Mouse (Mus musculus): ENCODE results near the gene Krtcap3. TPM values are rescaled to one million over a fixed set of nuclear protein-coding genes. Genes with fewer than 3 reads are reported as not detected.
"Not testable (repeated sequence)": the region's sequence is repeated elsewhere in the genome, so short reads cannot be mapped to it uniquely, and the experiment has no call there.

The Krtcap3 gene
- 10 to 100 TPM; 28.0 to 30.7 TPM for polyA plus RNA-seq (2017; shearing (Covaris generic))

GRCm38 (mm10) chr5:31251541-31252101 is at the start of gene Krtcap3:
Krtcap3 (plus strand) TSS chr5:31251691.
- peak; percentile 63 for ATAC-seq

- peak; percentile 98 for ATAC-seq
These were observed 49.5 kb upstream of the Krtcap3 start, which contains the start of gene Zfp513 for GRCm38 (mm10) chr5:31201742-31202590. Zfp513 (minus strand) TSS chr5:31202303.

DNA sequence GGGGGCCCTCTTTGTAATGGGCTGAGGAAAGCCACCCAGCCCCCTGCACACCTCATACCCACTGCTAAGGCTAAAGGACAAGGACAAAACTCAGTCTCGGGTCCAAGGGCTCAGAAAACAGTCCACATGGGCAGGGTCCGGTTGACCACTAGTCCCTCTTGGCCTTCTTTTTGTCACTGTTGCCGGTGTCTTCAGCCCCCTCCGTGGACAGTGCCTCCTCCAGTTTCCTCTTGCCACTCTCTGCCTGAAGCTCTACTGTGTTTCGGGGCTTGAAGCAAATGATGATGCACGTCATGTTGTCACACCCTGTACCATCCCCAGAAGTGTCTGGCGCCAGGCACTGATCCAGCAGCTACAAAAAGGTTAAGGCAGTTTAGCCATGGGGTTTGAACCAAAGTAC is 48.6 kb upstream of the Krtcap3 start:
- no peak for ATAC-seq

GRCm38 (mm10) chr5:31203866-31204265 is 47.6 kb upstream of the Krtcap3 start:
- ATAC-seq = no peak

GRCm38 (mm10) chr5:31204421-31204820 is 47.1 kb upstream of the Krtcap3 start:
- no peak for ATAC-seq

DNA sequence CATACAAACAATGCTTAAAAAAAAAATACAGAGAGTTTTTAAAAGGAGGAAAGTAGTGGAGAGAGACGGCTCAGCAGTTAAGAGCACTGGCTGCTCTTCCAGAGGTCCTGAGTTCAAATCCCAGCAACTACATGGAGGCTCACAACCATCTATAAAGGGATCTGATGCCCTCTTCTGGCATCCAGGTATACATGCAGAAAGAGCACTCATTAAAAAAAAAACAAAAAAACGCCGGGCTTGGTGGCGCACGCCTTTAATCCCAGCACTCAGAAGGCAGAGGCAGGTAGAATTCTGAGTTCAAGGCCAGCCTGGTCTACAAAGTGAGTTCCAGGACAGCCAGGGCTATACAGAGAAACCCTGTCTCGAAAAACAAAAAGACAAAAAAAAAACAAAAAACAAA is 34.9 kb upstream of the Krtcap3 start:
- not testable (repeated sequence) for ATAC-seq

DNA sequence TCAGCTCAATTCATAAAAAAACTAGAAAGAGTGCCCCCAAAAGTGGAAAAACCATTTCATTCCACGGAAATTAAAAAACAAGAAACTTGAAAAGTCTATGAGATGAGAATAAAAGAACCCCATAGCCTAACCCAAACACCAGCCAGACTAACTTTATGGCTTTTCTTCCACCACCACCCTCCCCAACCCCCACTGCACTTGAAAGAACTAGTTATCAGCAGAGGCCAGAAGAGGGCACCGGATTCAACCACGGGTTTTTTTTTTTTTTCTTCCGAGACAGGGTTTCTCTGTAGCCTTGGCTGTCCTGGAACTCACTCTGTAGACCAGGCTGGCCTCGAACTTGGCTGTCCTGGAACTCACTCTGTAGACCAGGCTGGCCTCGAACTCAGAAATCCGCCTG is 33.2 kb upstream of the Krtcap3 start:
- no peak for ATAC-seq

DNA sequence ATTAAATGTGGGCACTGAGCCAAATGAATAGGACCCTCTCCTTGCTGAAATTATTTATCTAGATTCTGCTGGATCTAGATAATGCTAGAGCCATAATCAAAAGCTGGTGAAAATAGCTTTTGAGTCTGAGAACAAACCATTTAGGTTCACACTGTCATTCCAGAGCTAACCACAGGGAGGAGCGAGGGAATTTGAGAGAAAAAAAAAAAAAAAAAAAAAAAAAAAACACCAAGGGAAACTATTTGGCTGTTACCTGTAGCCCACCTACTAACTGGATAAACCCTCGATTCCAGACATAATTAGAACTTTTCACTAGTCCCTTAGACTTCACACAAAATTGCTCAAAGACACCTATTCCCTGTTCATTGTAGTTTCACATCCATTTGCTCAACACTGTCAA is 32.4 kb upstream of the Krtcap3 start:
- ATAC-seq = no peak

DNA sequence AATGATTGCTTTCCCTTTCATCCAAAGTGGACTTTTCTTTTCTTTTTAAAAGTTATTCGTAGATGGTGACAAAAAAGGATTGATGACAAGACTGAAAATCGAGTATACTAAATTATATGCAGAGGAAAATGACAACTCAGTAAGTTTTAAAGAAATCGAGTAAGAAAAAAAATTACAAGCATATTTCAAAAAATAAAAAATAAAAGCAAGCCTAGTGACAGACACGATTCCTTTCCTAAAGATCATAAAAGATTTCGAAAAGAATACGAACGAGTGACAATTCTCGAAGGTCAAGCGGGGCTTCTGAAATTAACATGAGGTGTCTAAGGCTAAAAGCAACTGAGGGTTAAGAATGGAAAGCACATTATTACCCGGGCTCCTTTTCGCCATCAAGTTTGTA is 32.0 kb upstream of the Krtcap3 start:
- ATAC-seq = no peak

- peak; percentile 31 for ATAC-seq
These were observed 31.5 kb upstream of the Krtcap3 start for GRCm38 (mm10) chr5:31219911-31220447.

GRCm38 (mm10) chr5:31220448-31221303 is 30.8 kb upstream of the Krtcap3 start, which contains the start of gene Ppm1g:
Ppm1g (minus strand) TSS chr5:31220687.
- ATAC-seq = peak; percentile 93

DNA sequence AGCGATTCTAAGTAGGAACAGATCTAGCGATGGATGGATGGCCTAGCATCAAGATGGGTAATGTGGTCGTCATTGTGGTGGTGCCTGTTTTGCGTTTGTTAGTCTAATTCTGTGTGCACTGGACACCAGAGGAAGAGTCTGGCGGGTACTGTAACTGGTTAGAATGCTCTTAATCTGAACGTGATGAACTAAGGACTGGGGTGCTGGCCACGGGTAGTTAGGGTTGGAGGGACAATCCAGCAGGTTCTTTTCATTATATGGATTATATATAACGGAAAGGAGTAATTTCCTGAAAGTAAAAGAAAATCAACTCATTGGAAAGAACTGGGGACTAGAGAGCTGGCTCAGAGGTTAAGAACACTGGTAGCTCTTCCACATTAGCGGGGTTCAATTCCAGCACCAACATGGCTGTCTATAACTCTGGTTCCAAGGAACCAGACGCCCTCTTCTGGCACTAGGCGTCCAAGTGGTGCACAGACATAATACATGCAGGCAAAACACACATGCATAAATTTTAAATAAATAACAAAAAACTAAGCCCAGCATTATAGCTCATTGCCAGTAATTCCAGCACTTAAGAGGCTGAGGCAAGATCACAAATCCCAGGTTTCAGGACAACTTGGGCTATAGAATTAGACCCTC is 30.1 kb upstream of the Krtcap3 start:
- ATAC-seq = no peak

GRCm38 (mm10) chr5:31222696-31223095 is 28.8 kb upstream of the Krtcap3 start:
- ATAC-seq = no peak

DNA sequence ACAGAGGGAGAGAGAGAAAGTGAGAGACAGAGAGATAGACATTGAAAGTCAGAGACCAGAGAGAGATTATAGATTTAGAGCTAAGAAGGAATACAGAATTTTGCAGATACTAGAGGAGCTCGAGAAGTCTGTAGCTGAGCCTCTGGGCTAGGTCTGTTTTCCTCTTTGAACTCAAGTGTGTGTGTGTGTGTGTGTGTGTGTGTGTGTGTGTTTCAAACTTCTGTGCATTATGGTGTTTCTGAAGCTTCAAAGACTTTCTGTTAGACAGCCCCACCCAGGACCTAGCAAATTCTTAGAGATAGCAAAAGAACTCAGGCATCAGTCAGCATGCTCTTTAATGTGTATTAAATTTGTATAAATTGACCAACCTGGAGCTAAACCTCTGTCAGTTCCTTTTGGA is 24.9 kb upstream of the Krtcap3 start:
- peak; percentile 43 for ATAC-seq

DNA sequence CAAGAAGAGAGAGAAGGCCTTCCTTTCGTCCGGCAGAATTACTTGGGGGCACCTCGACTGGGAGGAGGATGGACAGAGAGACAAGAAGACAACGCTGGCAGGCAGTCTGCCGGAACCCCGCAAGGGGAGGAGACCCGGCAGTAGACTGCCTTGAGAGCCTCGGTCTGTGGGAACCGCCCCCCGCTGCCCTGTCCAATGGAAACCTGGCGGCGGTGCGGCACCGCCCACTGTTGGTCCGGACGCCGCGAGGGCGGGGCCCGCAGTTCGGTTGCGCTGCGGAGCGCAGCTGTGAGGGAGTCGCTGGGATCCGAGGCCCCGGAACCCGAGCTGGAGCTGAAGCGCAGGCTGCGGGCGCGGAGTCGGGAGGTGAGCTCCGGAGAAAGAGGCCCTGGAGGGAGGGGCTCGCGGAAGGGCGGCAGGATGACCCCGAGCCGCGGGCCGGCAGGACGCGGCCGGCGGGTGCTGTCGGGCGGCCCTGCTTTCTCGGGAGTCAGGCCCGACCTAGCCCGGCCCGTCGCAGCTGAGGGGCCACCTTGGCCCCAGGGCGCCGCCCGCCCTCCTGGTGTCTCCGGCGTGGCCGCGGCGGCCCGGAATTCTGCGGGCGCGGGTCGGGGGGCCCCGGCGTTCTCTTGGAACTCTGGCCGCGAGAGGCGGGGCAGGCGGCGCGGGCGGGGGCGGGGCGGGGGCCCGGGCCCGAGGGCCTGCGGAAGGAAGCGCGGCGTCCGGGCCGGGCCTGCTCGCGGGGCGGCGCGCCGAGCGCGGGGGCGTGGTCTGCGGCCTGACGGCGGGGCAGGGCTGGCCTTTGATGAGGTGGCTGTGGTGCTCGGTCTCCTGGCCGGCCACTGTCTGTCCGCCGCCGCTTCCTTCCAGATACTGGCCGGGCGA is 10.6 kb upstream of the Krtcap3 start, which contains the start of the genes Nrbp1 and Gm9970:
Gene Nrbp1 (plus strand): TSS at position 228 of the 885 bp plus-strand sequence.
Gene Gm9970 (minus strand): TSS at position 596 of the 885 bp plus-strand sequence.
- ATAC-seq = peak; percentile 98

DNA sequence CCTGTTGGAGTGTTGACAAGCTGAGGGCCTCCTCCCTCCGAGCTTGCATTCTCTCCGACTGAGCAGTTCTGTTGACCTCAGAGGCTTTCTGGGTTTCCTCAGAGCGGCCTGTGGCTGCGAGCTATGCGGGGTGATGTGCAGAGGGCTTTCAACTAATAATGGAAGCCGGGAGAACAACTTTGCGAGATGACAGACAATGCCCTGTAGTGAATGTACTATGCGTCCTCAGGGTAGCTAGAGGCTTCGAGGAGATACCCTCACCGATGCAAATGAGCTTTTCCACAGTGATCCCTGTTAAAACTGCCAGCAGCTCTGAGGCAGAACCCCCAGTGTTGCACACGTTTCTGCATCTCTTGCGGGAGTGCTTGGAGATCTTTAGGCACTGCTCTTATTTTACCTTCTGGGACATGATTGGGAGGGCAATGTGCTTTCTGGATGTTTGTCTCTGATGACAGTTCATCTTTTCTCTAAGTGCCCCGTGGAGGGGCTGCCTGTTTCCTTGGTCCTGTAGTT is 9.9 kb upstream of the Krtcap3 start:
- peak; percentile 28 for ATAC-seq

- ATAC-seq = no peak
These were observed 9.3 kb upstream of the Krtcap3 start for GRCm38 (mm10) chr5:31242191-31242590.

- ATAC-seq = no peak
These were observed 775 bp upstream of the Krtcap3 start for GRCm38 (mm10) chr5:31250716-31251115.

DNA sequence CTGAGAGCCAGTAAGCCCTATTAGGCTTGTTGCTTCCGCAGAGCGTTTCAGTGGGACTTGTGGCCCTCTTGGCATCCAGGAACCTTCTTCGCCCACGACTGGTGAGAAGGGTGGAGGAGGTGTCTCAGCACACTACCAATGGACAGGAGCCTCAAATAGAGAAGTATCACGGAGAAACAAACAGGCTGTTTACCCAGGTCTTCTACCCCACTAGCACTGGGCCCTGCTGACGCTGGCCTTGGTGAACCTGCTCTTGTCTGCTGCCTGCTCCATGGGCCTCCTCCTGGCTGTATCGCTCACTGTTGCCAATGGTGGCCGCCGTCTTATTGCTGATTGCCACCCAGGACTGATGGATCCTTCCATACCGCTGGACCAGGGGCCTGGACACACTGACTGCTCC is 660 bp downstream of the Krtcap3 start:
- no peak for ATAC-seq

DNA sequence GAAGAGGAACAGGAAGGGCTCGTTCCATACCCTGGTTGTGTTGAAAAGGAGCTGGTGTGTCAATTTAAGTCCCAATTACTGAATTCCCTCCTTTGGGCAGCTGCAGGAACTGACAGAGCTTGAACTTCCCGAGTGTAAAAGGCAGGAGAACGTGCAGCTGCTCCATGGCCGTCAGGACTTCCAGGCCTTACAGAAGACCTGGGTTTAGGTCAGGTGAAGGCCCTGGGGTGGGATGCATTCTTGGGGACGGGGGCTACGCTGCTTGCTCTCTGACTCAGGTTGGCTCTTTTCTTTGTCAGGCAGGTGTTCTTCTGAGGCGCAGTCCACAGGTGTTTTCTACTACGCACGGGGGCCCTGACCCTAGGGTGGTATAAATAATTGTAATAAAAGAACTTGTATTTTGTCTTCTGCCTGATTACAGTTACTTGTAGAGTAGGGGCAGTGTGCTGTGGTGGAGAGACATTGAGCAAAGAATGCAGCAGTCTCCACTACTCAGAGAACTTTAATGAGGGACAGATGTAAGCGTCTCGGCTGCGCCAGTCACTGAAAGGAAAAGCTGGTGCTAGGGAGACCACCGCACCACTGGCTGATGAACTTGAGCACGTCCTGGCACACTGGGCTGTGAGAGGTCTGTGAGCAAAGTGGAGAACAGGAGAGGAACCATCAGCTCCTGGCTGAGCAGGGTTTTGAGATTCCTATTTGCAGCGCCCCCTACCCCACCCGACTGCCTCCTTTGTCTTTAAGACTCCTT is 1.5 kb downstream of the Krtcap3 start:
- no peak for ATAC-seq
